Mouse (Mus musculus): ENCODE measurements around the gene Tenm4.

- TF ChIP-seq CTCF (IDR thresholded peaks at IDR 0.05; ENCODE audit: low read depth) (no peak), EP300 (IDR thresholded peaks at IDR 0.05; ENCODE audit: low read depth) (no peak)
These were observed 449.0 kb downstream of the Tenm4 start for GRCm38 (mm10) chr7:96619930-96620472.

All from heart, postnatal 0 days (tissue).